Mouse (Mus musculus) heart, postnatal 0 days (tissue): ENCODE measurements around the gene Napepld.

Experiments used
- CTCF ChIP-seq: IDR thresholded peaks from 2 replicates; pipeline ENCODE4 v1.5.1; 2016; ENCODE audit warnings: antibody characterized with exemption, control low read depth, low read depth
- EP300 ChIP-seq: IDR thresholded peaks from 2 replicates; pipeline ENCODE4 v1.6.1; 2016; ENCODE audit warnings: antibody characterized with exemption, low read depth

DNA sequence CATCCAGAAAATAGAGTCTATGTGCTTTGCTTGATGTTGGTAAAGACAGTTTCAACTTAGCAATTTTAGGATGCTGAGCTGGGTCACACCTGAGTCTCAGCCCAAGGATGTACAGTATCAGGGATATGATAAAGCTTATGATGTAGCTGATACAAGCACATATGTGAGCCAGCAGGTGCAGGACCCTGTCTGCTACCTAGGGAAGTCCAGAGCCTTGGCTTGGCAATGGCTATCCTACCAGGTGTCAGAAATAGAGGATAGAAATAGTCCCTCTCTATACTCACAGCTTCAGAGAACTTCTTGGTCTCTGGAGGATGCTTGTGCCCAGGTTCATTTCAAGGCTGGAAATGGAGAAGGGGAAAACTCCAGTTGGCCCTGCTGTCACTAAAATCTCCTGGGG is 75.3 kb downstream of the Napepld start:
- TF ChIP-seq CTCF (no peak), EP300 (no peak)
